Mouse (Mus musculus): ENCODE data around the gene Fermt1.

DNA sequence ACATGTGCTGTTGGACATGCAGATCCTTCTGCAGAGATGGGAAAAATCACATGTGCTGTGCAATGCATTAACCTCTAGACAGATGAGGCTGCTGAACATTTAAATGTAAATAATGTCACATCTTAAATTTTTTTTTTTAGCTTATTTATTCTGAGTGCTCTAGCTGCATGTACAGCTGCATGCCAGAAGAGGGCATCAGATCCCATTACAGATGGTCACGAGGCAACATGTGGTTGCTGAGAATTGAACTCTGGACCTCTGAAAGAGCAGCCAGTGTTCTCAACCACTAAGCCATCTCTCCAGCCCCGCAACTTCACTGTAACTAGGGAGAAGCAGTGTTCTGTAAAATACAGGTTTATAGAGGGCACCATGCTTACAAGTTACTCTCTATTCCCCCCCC lies 11.6 kb downstream of the Fermt1 start:
- no peak for TF ChIP-seq EP300 (optimal IDR thresholded peaks at IDR 0.05)
- TF ChIP-seq CTCF (IDR thresholded peaks at IDR 0.05; ENCODE audit: low read depth): peak; percentile 51
